Mouse (Mus musculus): ENCODE results near the gene Lmntd1.

DNA sequence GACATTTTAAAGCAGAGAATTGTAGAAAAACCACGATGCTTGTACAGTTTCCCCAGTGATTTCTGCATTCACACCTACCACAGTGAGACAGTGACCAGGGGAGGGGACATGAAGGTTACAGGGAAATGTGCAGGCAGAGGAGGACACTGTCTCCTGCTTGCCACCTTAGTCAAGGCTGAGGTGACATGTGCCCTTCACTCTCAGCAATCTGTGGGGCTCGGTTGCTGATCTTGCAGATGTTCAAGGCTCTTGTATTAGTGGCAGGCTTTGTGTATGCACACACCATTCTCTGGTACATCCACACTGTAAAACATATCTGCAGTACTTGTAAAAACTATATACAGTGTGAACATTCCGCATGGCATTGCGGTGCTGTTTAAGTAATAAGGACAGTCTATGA lies 216.2 kb downstream of the Lmntd1 start:
- TF ChIP-seq GATA1 (IDR thresholded peaks at IDR 0.05; ENCODE audit: borderline replicate concordance, low read length) (no peak), FLI1 (IDR thresholded peaks at IDR 0.05; ENCODE audit: low read length) (no peak)
